ENCODE assay signal across 11 mouse cellular contexts in genomic region chr10:120716391-120716790, GRCm38 (mm10).
A peak's percentile ranks its signal among the peaks of the same experiment; 100 is the strongest.
DNase-seq lines count a peak whose midpoint lies in the region; ATAC-seq and TF ChIP-seq lines count a peak whose summit lies in the region.
"Had no signal": no experiment of that assay in that cellular context is flagged by ENCODE, and none has a peak within 500 bp of the region (broad histone marks: within the 10 kb centered on the region; RNA-seq: fewer than 3 reads in every experiment).

No protein-coding gene starts in this region.

- WGBS in hindbrain, postnatal 0 days, result 69% methylated on average over 6 of the region's 6 CpGs
- 67% methylated on average over 6 of the region's 6 CpGs for WGBS in hindbrain, embryonic 12.5 days
- 49% methylated on average over 6 of the region's 6 CpGs for WGBS in liver, embryonic 14.5 days (ENCODE audit: insufficient replicate concordance)
- 73% methylated on average over 6 of the region's 6 CpGs for WGBS in forebrain, embryonic 15.5 days

- DNase-seq in hindbrain, postnatal 0 days (ENCODE audit: low spot score), result no peak
- DNase-seq in 416B (ENCODE audit: low read depth), result peak; percentile 57
- DNase-seq in liver, embryonic 14.5 days (ENCODE audit: low read depth in 3 of 3, low spot score in 3 of 3), result no peak
- no peak for DNase-seq in ovary, postnatal 14 days (ENCODE audit: low spot score)
- DNase-seq in spleen, adult 18-20 months, result no peak
- DNase-seq: cerebellum, adult 9-10 months; gastrocnemius, postnatal 36 days had no signal

- no peak for ATAC-seq in hindbrain, postnatal 0 days
- no peak for ATAC-seq in hindbrain, embryonic 12.5 days (ENCODE audit: low FRiP score)
- peak; percentile 76; the same call in 1 of the 2 replicates for ATAC-seq in common myeloid progenitor, adult 5-6 weeks (replicated peaks; ENCODE audit: low read depth, poor library complexity, severe bottlenecking)
- no peak for ATAC-seq in liver, embryonic 14.5 days (ENCODE audit: insufficient read depth)
- ATAC-seq in forebrain, embryonic 15.5 days (replicated peaks), result no peak

- no peak overlapping the region for H3K4me2 ChIP-seq in hindbrain, postnatal 0 days (ENCODE audit: low read depth, low read length)
- H3K4me2 ChIP-seq in hindbrain, embryonic 12.5 days (replicated peaks), result no peak overlapping the region
- H3K4me2 ChIP-seq in liver, embryonic 14.5 days (ENCODE audit: low read depth), result no peak overlapping the region
- H3K4me2 ChIP-seq in forebrain, embryonic 15.5 days (replicated peaks), result no peak overlapping the region

- H3K9ac ChIP-seq in hindbrain, postnatal 0 days (replicated peaks; ENCODE audit: low read length), result no peak overlapping the region
- H3K9ac ChIP-seq in hindbrain, embryonic 12.5 days, result no peak overlapping the region
- no peak overlapping the region for H3K9ac ChIP-seq in liver, embryonic 14.5 days (replicated peaks)
- no peak overlapping the region for H3K9ac ChIP-seq in forebrain, embryonic 15.5 days (replicated peaks)

- no peaks in the 10 kb centered on the region for H3K9me3 ChIP-seq in hindbrain, postnatal 0 days (ENCODE audit: low read length)
- H3K9me3 ChIP-seq in hindbrain, embryonic 12.5 days (replicated peaks), result no peaks in the 10 kb centered on the region
- H3K9me3 ChIP-seq in liver, embryonic 14.5 days (ENCODE audit: control insufficient read depth, low read length), result no peaks in the 10 kb centered on the region
- no peaks in the 10 kb centered on the region for H3K9me3 ChIP-seq in forebrain, embryonic 15.5 days

- no peak overlapping the region for H3K4me3 ChIP-seq in hindbrain, postnatal 0 days (ENCODE audit: low read length)
- H3K4me3 ChIP-seq in hindbrain, embryonic 12.5 days, result no peak overlapping the region
- H3K4me3 ChIP-seq in liver, embryonic 14.5 days (ENCODE audit: insufficient read depth in 1 of 2, low read depth in 2 of 2, low read length in 2 of 2), result no peak overlapping the region
- H3K4me3 ChIP-seq in forebrain, embryonic 15.5 days, result no peak overlapping the region

- no peaks in the 10 kb centered on the region for H3K36me3 ChIP-seq in hindbrain, postnatal 0 days (ENCODE audit: insufficient read depth, low read length)
- H3K36me3 ChIP-seq in hindbrain, embryonic 12.5 days, result no peaks in the 10 kb centered on the region
- no peaks in the 10 kb centered on the region for H3K36me3 ChIP-seq in liver, embryonic 14.5 days (replicated peaks; ENCODE audit: control insufficient read depth, insufficient read depth, low read depth)
- no peaks in the 10 kb centered on the region for H3K36me3 ChIP-seq in forebrain, embryonic 15.5 days

- peak; percentile 49 for TF ChIP-seq CTCF in hindbrain, postnatal 0 days (IDR thresholded peaks at IDR 0.05; ENCODE audit: low read depth)
- TF ChIP-seq CTCF in liver, embryonic 14.5 days (IDR thresholded peaks at IDR 0.05; ENCODE audit: low read depth), result peak; percentile 49

- peaks cover 17% of the 10 kb centered on the region for H3K27me3 ChIP-seq in hindbrain, postnatal 0 days (ENCODE audit: insufficient read depth, low read length)
- peaks cover 11% of the 10 kb centered on the region for H3K27me3 ChIP-seq in hindbrain, embryonic 12.5 days
- H3K27me3 ChIP-seq in liver, embryonic 14.5 days (ENCODE audit: control insufficient read depth, insufficient read depth, low read length), result no peaks in the 10 kb centered on the region
- H3K27me3 ChIP-seq in forebrain, embryonic 15.5 days, result no peaks in the 10 kb centered on the region
- H3K27me3 ChIP-seq: CH12.LX had no signal

- no peak for TF ChIP-seq EP300 in liver, embryonic 14.5 days (IDR thresholded peaks at IDR 0.05; ENCODE audit: low read depth)

- no peak overlapping the region for H3K27ac ChIP-seq in hindbrain, postnatal 0 days
- no peak overlapping the region for H3K27ac ChIP-seq in hindbrain, embryonic 12.5 days
- H3K27ac ChIP-seq in liver, embryonic 14.5 days, result no peak overlapping the region
- H3K27ac ChIP-seq in forebrain, embryonic 15.5 days (replicated peaks), result no peak overlapping the region

- no peaks in the 10 kb centered on the region; the same call in 1 of the 2 replicates for H3K4me1 ChIP-seq in hindbrain, postnatal 0 days (ENCODE audit: insufficient read depth, low read length)
- H3K4me1 ChIP-seq in hindbrain, embryonic 12.5 days, result peaks cover 12% of the 10 kb centered on the region
- H3K4me1 ChIP-seq in liver, embryonic 14.5 days (replicated peaks; ENCODE audit: control insufficient read depth in 2 of 2, insufficient read depth in 2 of 2, low read length in 1 of 2), result no peaks in the 10 kb centered on the region
- no peaks in the 10 kb centered on the region for H3K4me1 ChIP-seq in forebrain, embryonic 15.5 days
